Mouse (Mus musculus): ENCODE results near the gene Opa3. TPM values are rescaled to one million over a fixed set of nuclear protein-coding genes. Genes with fewer than 3 reads are reported as not detected.

Gene Opa3
- total RNA-seq, 2 experiments from 2014 or later = 12.3 to 18.2 TPM

GRCm38 (mm10) chr7:19304501-19305412, 76.6 kb downstream of the Opa3 start:
- no peak for ATAC-seq (ENCODE audit: poor library complexity, severe bottlenecking)

GRCm38 (mm10) chr7:19305413-19305735, 77.2 kb downstream of the Opa3 start:
- no peak for ATAC-seq (ENCODE audit: poor library complexity, severe bottlenecking)

Other genes with a start within 250 kb of the Opa3 start
- gene Nanos2, start 240.9 kb upstream of the Opa3 start, total RNA-seq (2015) = not detected in 2 replicates
- gene Nanos2, start 240.9 kb upstream of the Opa3 start, total RNA-seq (2017) = not detected in 2 replicates
- 0.25 TPM in 1 of 2 replicates, not detected in the other for gene Mypop, start 237.1 kb upstream of the Opa3 start, total RNA-seq (2015)
- gene Mypop, start 237.1 kb upstream of the Opa3 start, total RNA-seq (2017) = 0.15 and 0.24 TPM in 2 replicates
- gene Irf2bp1, start 224.3 kb upstream of the Opa3 start, total RNA-seq (2015) = 11.4 and 14.5 TPM in 2 replicates
- 6.9 and 8.2 TPM in 2 replicates for gene Irf2bp1, start 224.3 kb upstream of the Opa3 start, total RNA-seq (2017)
- gene Foxa3, start 204.8 kb upstream of the Opa3 start, total RNA-seq (2015) = not detected in 2 replicates
- not detected in 2 replicates for gene Foxa3, start 204.8 kb upstream of the Opa3 start, total RNA-seq (2017)
- 48.4 and 54.7 TPM in 2 replicates for gene Sympk, start 204.0 kb upstream of the Opa3 start, total RNA-seq (2015)
- gene Sympk, start 204.0 kb upstream of the Opa3 start, total RNA-seq (2017) = 26.6 and 30.4 TPM in 2 replicates
- not detected in 2 replicates for gene Rsph6a, start 173.6 kb upstream of the Opa3 start, total RNA-seq (2015)
- not detected in 2 replicates for gene Rsph6a, start 173.6 kb upstream of the Opa3 start, total RNA-seq (2017)
- 4.1 and 6.2 TPM in 2 replicates for gene Dmwd, start 152.1 kb upstream of the Opa3 start, total RNA-seq (2015)
- gene Dmwd, start 152.1 kb upstream of the Opa3 start, total RNA-seq (2017) = 1.0 and 1.3 TPM in 2 replicates
- 2.2 and 5.4 TPM in 2 replicates for gene Dmpk, start 144.5 kb upstream of the Opa3 start, total RNA-seq (2015)
- 2.7 and 3.1 TPM in 2 replicates for gene Dmpk, start 144.5 kb upstream of the Opa3 start, total RNA-seq (2017)
- gene Six5, start 133.7 kb upstream of the Opa3 start, total RNA-seq (2015) = 0.18 TPM in 1 of 2 replicates, not detected in the other
- 0.04 and 0.07 TPM in 2 replicates for gene Six5, start 133.7 kb upstream of the Opa3 start, total RNA-seq (2017)
- gene Gm4969, start 110.0 kb upstream of the Opa3 start, total RNA-seq (2015) = 0.05 TPM in 1 of 2 replicates, not detected in the other
- 0.29 TPM in 1 of 2 replicates, not detected in the other for gene Gm4969, start 110.0 kb upstream of the Opa3 start, total RNA-seq (2017)
- gene Fbxo46, start 108.5 kb upstream of the Opa3 start, total RNA-seq (2015) = 1.5 and 1.9 TPM in 2 replicates
- 6.5 and 6.9 TPM in 2 replicates for gene Fbxo46, start 108.5 kb upstream of the Opa3 start, total RNA-seq (2017)
- 6.6 and 7.9 TPM in 2 replicates for gene Qpctl, start 79.0 kb upstream of the Opa3 start, total RNA-seq (2015)
- 3.5 and 4.5 TPM in 2 replicates for gene Qpctl, start 79.0 kb upstream of the Opa3 start, total RNA-seq (2017)
- gene Snrpd2, start 78.6 kb upstream of the Opa3 start, total RNA-seq (2015) = 44.2 and 53.7 TPM in 2 replicates
- 28.3 and 32.4 TPM in 2 replicates for gene Snrpd2, start 78.6 kb upstream of the Opa3 start, total RNA-seq (2017)
- gene Gipr, start 62.2 kb upstream of the Opa3 start, total RNA-seq (2015) = not detected in 2 replicates
- gene Gipr, start 62.2 kb upstream of the Opa3 start, total RNA-seq (2017) = not detected in 2 replicates
- gene Eml2, start 51.9 kb upstream of the Opa3 start, total RNA-seq (2015) = 5.2 and 9.1 TPM in 2 replicates
- gene Eml2, start 51.9 kb upstream of the Opa3 start, total RNA-seq (2017) = 8.7 and 13.4 TPM in 2 replicates
- gene Gpr4, start 15.8 kb upstream of the Opa3 start, total RNA-seq (2015) = not detected in 2 replicates
- 0.12 TPM in 1 of 2 replicates, not detected in the other for gene Gpr4, start 15.8 kb upstream of the Opa3 start, total RNA-seq (2017)
- gene Vasp, start 43.5 kb downstream of the Opa3 start, total RNA-seq (2015) = 122 and 129 TPM in 2 replicates
- gene Vasp, start 43.5 kb downstream of the Opa3 start, total RNA-seq (2017) = 180 and 227 TPM in 2 replicates
- not detected in 2 replicates for gene Ppm1n, start 51.7 kb downstream of the Opa3 start, total RNA-seq (2015)
- gene Ppm1n, start 51.7 kb downstream of the Opa3 start, total RNA-seq (2017) = not detected in 2 replicates
- gene Rtn2, start 54.3 kb downstream of the Opa3 start, total RNA-seq (2015) = 0.48 TPM in 1 of 2 replicates, not detected in the other
- gene Rtn2, start 54.3 kb downstream of the Opa3 start, total RNA-seq (2017) = not detected in 2 replicates
- gene Fosb, start 81.7 kb downstream of the Opa3 start, total RNA-seq (2015) = 24.0 and 25.4 TPM in 2 replicates
- 26.9 and 30.4 TPM in 2 replicates for gene Fosb, start 81.7 kb downstream of the Opa3 start, total RNA-seq (2017)
- 18.9 and 26.4 TPM in 2 replicates for gene Ercc1, start 116.4 kb downstream of the Opa3 start, total RNA-seq (2015)
- gene Ercc1, start 116.4 kb downstream of the Opa3 start, total RNA-seq (2017) = 17.5 and 21.4 TPM in 2 replicates
- 3.4 TPM in 2 replicates for gene Cd3eap, start 131.1 kb downstream of the Opa3 start, total RNA-seq (2015)
- gene Cd3eap, start 131.1 kb downstream of the Opa3 start, total RNA-seq (2017) = 9.0 and 11.5 TPM in 2 replicates
- gene Ppp1r13l, start 131.4 kb downstream of the Opa3 start, total RNA-seq (2015) = 4.1 and 4.2 TPM in 2 replicates
- gene Ppp1r13l, start 131.4 kb downstream of the Opa3 start, total RNA-seq (2017) = 0.45 TPM in 1 of 2 replicates, not detected in the other
- gene Ercc2, start 153.7 kb downstream of the Opa3 start, total RNA-seq (2015) = 4.9 and 5.7 TPM in 2 replicates
- gene Ercc2, start 153.7 kb downstream of the Opa3 start, total RNA-seq (2017) = 12.6 and 19.2 TPM in 2 replicates
- gene Klc3, start 175.8 kb downstream of the Opa3 start, total RNA-seq (2015) = 0.09 TPM in 1 of 2 replicates, not detected in the other
- not detected in 2 replicates for gene Klc3, start 175.8 kb downstream of the Opa3 start, total RNA-seq (2017)
- gene Ckm, start 176.4 kb downstream of the Opa3 start, total RNA-seq (2015) = 0.14 and 0.18 TPM in 2 replicates
- gene Ckm, start 176.4 kb downstream of the Opa3 start, total RNA-seq (2017) = 0.26 and 0.45 TPM in 2 replicates
- 11.4 and 14.7 TPM in 2 replicates for gene Mark4, start 230.5 kb downstream of the Opa3 start, total RNA-seq (2015)
- 6.4 and 9.4 TPM in 2 replicates for gene Mark4, start 230.5 kb downstream of the Opa3 start, total RNA-seq (2017)
- gene Exoc3l2, start 235.0 kb downstream of the Opa3 start, total RNA-seq (2015) = 0.09 and 0.14 TPM in 2 replicates
- gene Exoc3l2, start 235.0 kb downstream of the Opa3 start, total RNA-seq (2017) = 0.28 and 0.62 TPM in 2 replicates

Measured in megakaryocyte, adult 5-6 weeks (primary cell).